Mouse (Mus musculus) erythroblast, embryonic 14.5 days (primary cell): Measurements from ENCODE around the gene Fcrla.

ENCODE experiments used
- GATA1 ChIP-seq: IDR thresholded peaks from 2 replicates; pipeline ENCODE4 v1.6.1; 2012; ENCODE audit warnings: low read length, inconsistent platforms, mixed read lengths
- TAL1 ChIP-seq: IDR thresholded peaks from 3 replicates; pipeline ENCODE4 v1.6.1; 2012; ENCODE audit warnings: low read length, inconsistent platforms, mixed read lengths

GRCm38 (mm10) chr1:170894603-170895602, 32.5 kb downstream of the Fcrla start:
- no peak for TF ChIP-seq GATA1
- no peak for TF ChIP-seq TAL1
